16 mouse cellular contexts compared by ENCODE assay signal in genomic region chr12:116169666-116170065, GRCm38 (mm10).
DNase-seq lines count a peak whose midpoint lies in the region; ATAC-seq and TF ChIP-seq lines count a peak whose summit lies in the region.
"Had no signal": no experiment of that assay in that cellular context is flagged by ENCODE, and none has a peak within 500 bp of the region (broad histone marks: within the 10 kb centered on the region; RNA-seq: fewer than 3 reads in every experiment).

No protein-coding gene starts in this region.

- no peaks in the 10 kb centered on the region for H3K27me3 ChIP-seq in lung, postnatal 0 days (replicated peaks; ENCODE audit: insufficient read depth, low read length)
- H3K27me3 ChIP-seq: embryonic facial prominence, embryonic 13.5 days; forebrain, embryonic 12.5 days; heart, embryonic 13.5 days; hindbrain, embryonic 12.5 days; midbrain, embryonic 12.5 days; neural tube, embryonic 13.5 days had no signal

- ATAC-seq in lung, postnatal 0 days: peak; percentile 62; the same call in 1 of the 2 replicates
- no peak for ATAC-seq in monocyte, adult 5-6 weeks (replicated peaks; ENCODE audit: insufficient number of reproducible peaks, low FRiP score, low TSS enrichment, poor library complexity, severe bottlenecking)

- H3K4me1 ChIP-seq in lung, postnatal 0 days (ENCODE audit: insufficient read depth, low read depth, low read length): no peaks in the 10 kb centered on the region
- H3K4me1 ChIP-seq: embryonic facial prominence, embryonic 13.5 days; forebrain, embryonic 12.5 days; heart, embryonic 13.5 days; hindbrain, embryonic 12.5 days; neural tube, embryonic 13.5 days had no signal

- H3K27ac ChIP-seq in lung, postnatal 0 days (ENCODE audit: low read length): no peak overlapping the region
- H3K27ac ChIP-seq: embryonic facial prominence, embryonic 13.5 days; forebrain, embryonic 12.5 days; heart, embryonic 13.5 days; hindbrain, embryonic 12.5 days; liver, embryonic 14.5 days; midbrain, embryonic 12.5 days; neural tube, embryonic 13.5 days had no signal

- 22% methylated on average over 5 of the region's 5 CpGs for WGBS in lung, postnatal 0 days

- no peak overlapping the region for H3K4me3 ChIP-seq in lung, postnatal 0 days (ENCODE audit: low read depth, low read length)
- H3K4me3 ChIP-seq: embryonic facial prominence, embryonic 13.5 days; forebrain, embryonic 12.5 days; heart, embryonic 13.5 days; hindbrain, embryonic 12.5 days; midbrain, embryonic 12.5 days; neural tube, embryonic 13.5 days had no signal

- TF ChIP-seq CTCF in lung, postnatal 0 days (IDR thresholded peaks at IDR 0.05): no peak

- H3K36me3 ChIP-seq in lung, postnatal 0 days (ENCODE audit: insufficient read depth, low read length): no peaks in the 10 kb centered on the region
- H3K36me3 ChIP-seq: embryonic facial prominence, embryonic 13.5 days; forebrain, embryonic 12.5 days; heart, embryonic 13.5 days; hindbrain, embryonic 12.5 days; midbrain, embryonic 12.5 days; neural tube, embryonic 13.5 days had no signal

- DNase-seq in adrenal gland, postnatal 10 days: peak; percentile 15
- DNase-seq in adrenal gland, adult 8-10 months: no peak
- peak; percentile 15 to 16 for DNase-seq in heart, postnatal 10 days
- DNase-seq in heart, adult 8-10 months (ENCODE audit: low spot score): no peak
- peak; percentile 31 for DNase-seq in 3134 (ENCODE audit: extremely low read depth, insufficient read length, low spot score)
- peak; percentile 47 for DNase-seq in lung, postnatal 0 days (ENCODE audit: low spot score)
- no peak for DNase-seq in thymus, postnatal 14 days
- DNase-seq: kidney, adult 8-10 months had no signal

- intact Hi-C loops in heart, postnatal 10 days (cut with DNase I): no loop called here

- no peaks in the 10 kb centered on the region for H3K9me3 ChIP-seq in lung, postnatal 0 days (ENCODE audit: low read length)
- H3K9me3 ChIP-seq: embryonic facial prominence, embryonic 13.5 days; forebrain, embryonic 12.5 days; heart, embryonic 13.5 days; hindbrain, embryonic 12.5 days; midbrain, embryonic 12.5 days; neural tube, embryonic 13.5 days had no signal

- no peak overlapping the region for H3K9ac ChIP-seq in lung, postnatal 0 days (replicated peaks; ENCODE audit: low read depth)
- H3K9ac ChIP-seq: embryonic facial prominence, embryonic 13.5 days; forebrain, embryonic 12.5 days; heart, embryonic 13.5 days; hindbrain, embryonic 12.5 days; liver, embryonic 14.5 days; midbrain, embryonic 12.5 days; neural tube, embryonic 13.5 days had no signal

- TF ChIP-seq EP300 in lung, postnatal 0 days (IDR thresholded peaks at IDR 0.05): no peak

- no peak overlapping the region for H3K4me2 ChIP-seq in lung, postnatal 0 days (replicated peaks; ENCODE audit: low read depth, low read length)
- H3K4me2 ChIP-seq: embryonic facial prominence, embryonic 13.5 days; forebrain, embryonic 12.5 days; heart, embryonic 13.5 days; hindbrain, embryonic 12.5 days; midbrain, embryonic 12.5 days; neural tube, embryonic 13.5 days had no signal

Comparison
In these comparisons a context has a peak if more than half of its experiments do, and no peak if none do; other contexts are left out.
1. DNase-seq: peak in adrenal gland, postnatal 10 days (single experiment), heart, postnatal 10 days (2 of 2), 3134 (single experiment) and lung, postnatal 0 days (single experiment); none in adrenal gland, adult 8-10 months (single experiment), heart, adult 8-10 months (single experiment) and thymus, postnatal 14 days (single experiment).